Mouse (Mus musculus): Measurements from ENCODE around the gene Olfm1. TPM values are rescaled to one million over a fixed set of nuclear protein-coding genes. Genes with fewer than 3 reads are reported as not detected.

Gene Olfm1
- polyA plus RNA-seq, 2 experiments, result 24.6 to 42.1 TPM

DNA sequence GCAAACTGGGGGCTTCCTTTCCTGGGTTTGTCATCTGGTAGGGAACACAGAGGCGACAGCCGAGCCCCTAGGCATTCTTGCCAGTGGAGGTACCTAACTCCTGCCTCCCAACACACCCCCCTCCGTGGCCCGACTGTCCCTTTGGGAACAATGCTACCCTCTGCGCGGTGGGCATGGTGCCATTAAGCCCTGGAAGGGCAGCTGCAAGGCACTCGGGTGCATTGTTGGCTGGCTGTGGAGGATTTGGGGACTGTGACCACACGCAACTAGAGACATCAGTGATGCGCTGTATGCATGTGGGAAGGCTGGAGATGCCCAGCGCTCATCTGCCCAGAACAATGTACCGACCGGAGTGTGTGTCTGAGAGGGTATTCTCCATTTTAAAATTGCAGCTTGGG is 897 bp downstream of the Olfm1 start:
- H3K27ac ChIP-seq (replicated peaks; ENCODE audit: low read depth, low read length), result no peak overlapping the region

DNA sequence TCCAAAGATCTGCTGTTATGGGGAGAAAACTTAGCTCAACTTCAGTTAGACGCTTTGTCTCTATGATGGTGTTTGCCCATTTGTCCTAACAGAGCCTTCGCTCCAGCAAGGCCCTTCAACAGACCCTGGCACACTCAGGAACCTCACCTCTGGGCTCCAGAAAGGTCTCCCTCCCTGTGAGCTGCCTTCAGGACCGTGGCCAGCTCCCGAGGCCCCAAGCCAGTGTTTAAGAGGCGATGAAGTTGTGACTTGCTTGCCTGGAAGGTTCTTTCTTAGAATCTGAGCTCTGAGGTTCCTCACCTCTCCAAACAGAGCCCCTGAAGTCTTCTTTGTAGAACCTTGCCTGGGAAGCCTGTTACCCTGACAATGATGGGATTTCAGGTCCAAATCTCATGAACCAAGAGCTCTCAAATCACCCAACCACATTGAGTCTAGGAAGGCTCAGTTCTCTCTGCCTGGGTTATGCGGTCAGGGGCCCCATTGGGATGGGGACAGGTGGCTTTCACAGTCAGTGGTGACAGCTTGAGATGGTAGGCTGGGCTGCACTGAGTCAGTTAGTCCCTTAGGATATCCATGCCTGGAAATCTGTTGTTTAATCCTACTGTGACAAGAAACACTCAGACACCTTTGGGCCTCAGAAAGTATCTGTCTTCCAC is 2.3 kb downstream of the Olfm1 start:
- no peaks in the 10 kb centered on the region for H3K36me3 ChIP-seq (ENCODE audit: control insufficient read depth, insufficient read depth, low read length)
- H3K27ac ChIP-seq (replicated peaks; ENCODE audit: low read depth, low read length), result no peak overlapping the region
- WGBS, result 36% methylated on average over 6 of the region's 6 CpGs
- H3K27me3 ChIP-seq (ENCODE audit: control insufficient read depth, insufficient read depth, low read length), result peaks cover 17% of the 10 kb centered on the region
- no peak overlapping the region for H3K9ac ChIP-seq (ENCODE audit: low read depth, low read length, severe bottlenecking)
- no peak overlapping the region for H3K4me2 ChIP-seq (replicated peaks; ENCODE audit: low read depth, low read length, severe bottlenecking)
- TF ChIP-seq POLR2A (IDR thresholded peaks at IDR 0.05; ENCODE audit: borderline replicate concordance, extremely low read depth, insufficient read depth, insufficient read length), result no peak
- no peak overlapping the region for H3K4me3 ChIP-seq (replicated peaks; ENCODE audit: low read length)
- no peak for ATAC-seq (ENCODE audit: low FRiP score, low read depth)
- no peaks in the 10 kb centered on the region for H3K9me3 ChIP-seq (ENCODE audit: control insufficient read depth, low read length)
- H3K4me1 ChIP-seq (ENCODE audit: control insufficient read depth, insufficient read depth, low read length), result peaks cover 3% of the 10 kb centered on the region; the same call in 1 of the 2 replicates
- peak; percentile 42 for DNase-seq (ENCODE audit: low spot score)

More for the DNA sequence above, 897 bp downstream of the Olfm1 start:
- peaks cover 3% of the 10 kb centered on the region; the same call in 1 of the 2 replicates for H3K4me1 ChIP-seq (ENCODE audit: control insufficient read depth, insufficient read depth, low read length)
- peak overlapping the region; percentile 89 for H3K4me2 ChIP-seq (replicated peaks; ENCODE audit: low read depth, low read length, severe bottlenecking)
- H3K9me3 ChIP-seq (ENCODE audit: control insufficient read depth, low read length), result no peaks in the 10 kb centered on the region
- WGBS, result 29% methylated on average over 12 of the region's 12 CpGs
- no peak for DNase-seq (ENCODE audit: low spot score)
- no peak overlapping the region for H3K9ac ChIP-seq (ENCODE audit: low read depth, low read length, severe bottlenecking)
- H3K4me3 ChIP-seq (replicated peaks; ENCODE audit: low read length), result peak overlapping the region; percentile 54
- peaks cover 17% of the 10 kb centered on the region for H3K27me3 ChIP-seq (ENCODE audit: control insufficient read depth, insufficient read depth, low read length)
- TF ChIP-seq POLR2A (IDR thresholded peaks at IDR 0.05; ENCODE audit: borderline replicate concordance, extremely low read depth, insufficient read depth, insufficient read length), result no peak
- H3K36me3 ChIP-seq (ENCODE audit: control insufficient read depth, insufficient read depth, low read length), result no peaks in the 10 kb centered on the region
- no peak for ATAC-seq (ENCODE audit: low FRiP score, low read depth)

DNA sequence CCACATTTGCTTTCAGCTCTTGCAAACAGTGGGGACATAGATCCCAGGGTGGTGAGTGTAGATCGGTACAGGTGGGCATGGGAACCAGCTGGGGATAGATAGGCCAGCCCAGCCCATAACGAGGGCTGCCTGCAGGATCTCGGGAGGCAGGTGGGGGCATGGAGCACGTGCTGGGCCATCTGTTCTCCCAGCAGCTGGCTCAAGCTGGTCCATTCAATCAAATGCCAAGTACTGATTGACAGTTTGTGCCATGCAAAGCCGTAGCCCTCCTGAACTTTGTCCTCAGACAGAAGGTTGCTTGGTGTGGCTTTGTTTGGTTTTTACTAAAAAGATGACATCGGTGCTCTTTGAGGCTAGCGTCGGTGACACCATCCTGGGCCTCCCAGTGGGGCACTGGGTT is 2.9 kb downstream of the Olfm1 start:
- no peak for TF ChIP-seq POLR2A (IDR thresholded peaks at IDR 0.05; ENCODE audit: borderline replicate concordance, extremely low read depth, insufficient read depth, insufficient read length)
- ATAC-seq (ENCODE audit: low FRiP score, low read depth), result no peak

DNA sequence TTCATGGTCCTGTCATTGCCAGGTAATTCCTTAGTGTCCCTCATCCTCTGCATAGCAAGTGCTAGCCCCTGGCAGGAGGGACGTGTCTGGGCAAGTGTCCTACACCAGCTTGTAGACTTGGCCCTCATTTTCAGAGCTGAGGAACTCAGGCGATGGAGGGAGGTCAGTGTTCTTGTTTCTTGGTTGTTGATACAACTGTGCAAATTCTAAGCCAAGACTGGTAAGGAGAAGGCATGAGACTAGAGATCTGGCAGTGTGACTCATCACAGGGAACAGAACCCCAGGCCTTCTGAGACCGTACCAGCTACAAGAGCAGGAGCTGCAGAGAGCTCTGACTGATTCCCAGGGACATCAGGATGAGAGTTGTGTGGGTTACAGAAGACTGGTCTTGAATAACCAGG is 8.6 kb downstream of the Olfm1 start:
- no peaks in the 10 kb centered on the region for H3K9me3 ChIP-seq (ENCODE audit: control insufficient read depth, low read length)
- H3K27ac ChIP-seq (replicated peaks; ENCODE audit: low read depth, low read length), result no peak overlapping the region
- no peak overlapping the region for H3K9ac ChIP-seq (ENCODE audit: low read depth, low read length, severe bottlenecking)
- H3K4me2 ChIP-seq (replicated peaks; ENCODE audit: low read depth, low read length, severe bottlenecking), result no peak overlapping the region
- DNase-seq (ENCODE audit: low spot score), result no peak
- no peak for ATAC-seq (ENCODE audit: low FRiP score, low read depth)
- 63% methylated on average over 3 of the region's 3 CpGs for WGBS
- H3K36me3 ChIP-seq (ENCODE audit: control insufficient read depth, insufficient read depth, low read length), result no peaks in the 10 kb centered on the region
- H3K27me3 ChIP-seq (ENCODE audit: control insufficient read depth, insufficient read depth, low read length), result no peaks in the 10 kb centered on the region
- no peak for TF ChIP-seq POLR2A (IDR thresholded peaks at IDR 0.05; ENCODE audit: borderline replicate concordance, extremely low read depth, insufficient read depth, insufficient read length)
- no peak overlapping the region for H3K4me3 ChIP-seq (replicated peaks; ENCODE audit: low read length)
- H3K4me1 ChIP-seq (ENCODE audit: control insufficient read depth, insufficient read depth, low read length), result peaks cover 12% of the 10 kb centered on the region

More for the DNA sequence above, 2.9 kb downstream of the Olfm1 start:
- WGBS, result 72% methylated on average over 8 of the region's 8 CpGs
- Histone ChIP-seq H3K4me2 (replicated peaks; ENCODE audit: low read depth, low read length, severe bottlenecking) (no peak overlapping the region), H3K36me3 (ENCODE audit: control insufficient read depth, insufficient read depth, low read length) (no peaks in the 10 kb centered on the region), H3K27me3 (ENCODE audit: control insufficient read depth, insufficient read depth, low read length) (peaks cover 17% of the 10 kb centered on the region), H3K9me3 (ENCODE audit: control insufficient read depth, low read length) (no peaks in the 10 kb centered on the region), H3K4me3 (replicated peaks; ENCODE audit: low read length) (no peak overlapping the region), H3K9ac (ENCODE audit: low read depth, low read length, severe bottlenecking) (no peak overlapping the region), H3K27ac (replicated peaks; ENCODE audit: low read depth, low read length) (no peak overlapping the region), H3K4me1 (ENCODE audit: control insufficient read depth, insufficient read depth, low read length) (peaks cover 3% of the 10 kb centered on the region; the same call in 1 of the 2 replicates)
- no peak for DNase-seq (ENCODE audit: low spot score)

DNA sequence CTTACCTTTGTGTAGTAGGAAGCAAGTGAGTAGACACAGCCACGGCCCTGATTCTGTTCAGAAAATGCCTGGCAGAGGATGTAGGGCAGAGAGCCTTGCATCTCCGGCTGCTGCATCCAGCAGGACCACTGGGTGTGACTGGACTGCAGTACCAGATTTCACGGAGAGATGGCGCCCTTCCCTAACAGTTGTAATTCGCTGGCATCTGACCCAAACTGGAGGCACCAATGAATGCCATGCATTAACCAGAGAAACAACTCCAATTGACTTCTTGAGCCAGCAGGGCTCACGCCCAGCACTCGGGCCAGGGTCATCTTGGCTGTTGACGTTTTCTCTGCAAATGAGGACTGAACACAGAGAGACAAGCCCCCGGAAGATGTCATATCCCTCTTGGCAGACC is 11.4 kb downstream of the Olfm1 start:
- DNase-seq (ENCODE audit: low spot score) (peak; percentile 93), ATAC-seq (ENCODE audit: low FRiP score, low read depth) (peak; percentile 1; the same call in 1 of the 2 replicates)
- peaks cover 14% of the 10 kb centered on the region for H3K4me1 ChIP-seq (ENCODE audit: control insufficient read depth, insufficient read depth, low read length)
- WGBS, result 6% methylated on average over 9 of the region's 9 CpGs
- TF ChIP-seq POLR2A (IDR thresholded peaks at IDR 0.05; ENCODE audit: borderline replicate concordance, extremely low read depth, insufficient read depth, insufficient read length), result no peak
- no peak overlapping the region for H3K4me3 ChIP-seq (replicated peaks; ENCODE audit: low read length)
- no peak overlapping the region for H3K27ac ChIP-seq (replicated peaks; ENCODE audit: low read depth, low read length)
- H3K4me2 ChIP-seq (replicated peaks; ENCODE audit: low read depth, low read length, severe bottlenecking), result 0 out of 2 replicates have a peak overlapping the region, but pooled peaks have one; percentile 98
- no peaks in the 10 kb centered on the region for H3K9me3 ChIP-seq (ENCODE audit: control insufficient read depth, low read length)
- no peaks in the 10 kb centered on the region for H3K36me3 ChIP-seq (ENCODE audit: control insufficient read depth, insufficient read depth, low read length)
- H3K9ac ChIP-seq (ENCODE audit: low read depth, low read length, severe bottlenecking), result no peak overlapping the region
- H3K27me3 ChIP-seq (ENCODE audit: control insufficient read depth, insufficient read depth, low read length), result no peaks in the 10 kb centered on the region
